Mouse (Mus musculus): ENCODE results near the gene Sirt6. TPM values are rescaled to one million over a fixed set of nuclear protein-coding genes. Genes with fewer than 3 reads are reported as not detected.
A peak's percentile ranks its signal among the peaks of the same experiment; 100 is the strongest.

Gene Sirt6
- polyA plus RNA-seq, 1 experiment from 2014 or later: 30.7 TPM

DNA sequence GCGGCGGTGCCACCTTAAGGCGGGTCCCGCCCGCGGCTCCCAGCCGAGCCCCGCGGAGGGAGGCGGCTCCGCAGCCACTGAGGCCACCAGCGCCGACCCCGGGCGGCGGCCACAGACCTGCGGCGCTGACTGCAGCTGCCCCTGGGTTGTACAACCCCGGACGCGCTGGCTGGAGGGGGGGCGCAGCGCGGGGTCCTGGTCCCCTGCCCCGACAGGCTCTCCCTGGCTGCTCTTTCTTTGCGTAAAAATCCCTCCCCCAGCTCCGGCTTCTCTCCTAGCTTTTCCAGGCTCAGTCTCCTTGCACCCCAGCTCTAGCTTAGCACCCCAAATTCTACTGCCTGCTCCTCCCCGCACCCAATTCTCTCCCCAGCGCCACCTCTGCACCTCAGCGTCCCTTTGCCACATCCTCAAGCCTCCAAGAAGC is 52.4 kb downstream of the Sirt6 start:
- DNase-seq (ENCODE audit: low spot score): no peak
- H3K36me3 ChIP-seq: peaks cover 13% of the 10 kb centered on the region; the same call in 1 of the 2 replicates
- no peaks in the 10 kb centered on the region for H3K9me3 ChIP-seq
- H3K4me3 ChIP-seq: peak overlapping the region; percentile 72
- WGBS: under 1% methylated on average over 30 of the region's 30 CpGs
- peak overlapping the region; percentile 85 for H3K27ac ChIP-seq
- peaks cover 61% of the 10 kb centered on the region for H3K4me1 ChIP-seq
- peaks cover 69% of the 10 kb centered on the region for H3K27me3 ChIP-seq (ENCODE audit: insufficient read depth, poor library complexity, severe bottlenecking)

DNA sequence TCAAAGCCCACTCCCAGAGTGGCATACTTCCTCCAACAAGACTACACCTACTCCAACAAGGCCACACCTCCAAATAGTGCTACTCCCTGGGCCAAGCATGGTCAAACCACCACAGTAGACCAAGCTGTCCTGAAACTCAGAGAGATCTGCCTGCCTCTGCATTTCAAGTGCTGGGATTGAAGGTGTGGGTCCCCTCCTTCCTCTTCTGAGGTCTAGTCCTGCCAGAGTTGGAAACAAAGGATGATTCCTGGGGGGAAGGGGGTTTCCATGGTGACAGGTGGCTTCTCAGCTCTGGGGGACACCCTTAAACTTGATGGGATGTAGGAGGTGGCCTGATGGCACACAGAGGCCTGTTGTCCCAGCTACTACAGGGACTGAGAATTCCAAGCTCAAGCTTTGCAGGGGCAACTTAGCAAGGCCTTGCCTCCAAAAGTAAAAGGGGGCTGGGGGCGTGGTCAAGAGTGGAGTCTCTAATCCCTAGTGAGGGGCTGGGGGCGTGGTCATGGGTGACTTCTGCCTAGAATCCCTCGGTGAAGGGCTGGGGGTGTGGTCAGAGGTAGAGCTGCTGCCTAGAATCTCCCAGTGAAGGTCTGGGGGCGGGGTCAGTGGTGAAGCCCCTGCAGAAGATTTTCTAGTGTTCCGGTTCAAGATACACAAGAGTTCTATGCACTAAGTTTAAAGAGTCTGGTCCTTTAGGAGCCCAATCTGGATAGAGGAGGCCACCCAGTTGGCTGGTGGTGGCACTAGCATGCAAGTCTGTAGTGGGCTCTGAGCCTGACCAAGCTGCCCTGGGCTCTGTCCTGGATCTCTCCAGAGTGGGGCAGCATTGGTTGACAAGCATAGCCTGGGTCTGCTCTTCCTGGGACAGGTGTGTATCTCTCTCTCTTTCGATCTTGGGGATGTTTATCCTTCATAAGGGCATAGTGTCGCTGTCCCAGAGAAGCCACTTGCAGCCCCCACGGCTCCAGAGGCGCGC is 53.2 kb downstream of the Sirt6 start, which contains the start of gene Tle2:
TSS of gene Tle2 (plus strand) at position 481 of the 976 bp plus-strand sequence.
- Histone ChIP-seq H3K27me3 (ENCODE audit: insufficient read depth, poor library complexity, severe bottlenecking) (peaks cover 60% of the 10 kb centered on the region), H3K27ac (peak within 1 kb of the TSS; percentile 85), H3K36me3 (peaks cover 13% of the 10 kb centered on the region; the same call in 1 of the 2 replicates), H3K9me3 (no peaks in the 10 kb centered on the region), H3K4me3 (peak within 1 kb of the TSS; percentile 72), H3K4me1 (peaks cover 66% of the 10 kb centered on the region)
- WGBS: 18% methylated on average over 10 of the region's 10 CpGs
- no peak for DNase-seq (ENCODE audit: low spot score)

DNA sequence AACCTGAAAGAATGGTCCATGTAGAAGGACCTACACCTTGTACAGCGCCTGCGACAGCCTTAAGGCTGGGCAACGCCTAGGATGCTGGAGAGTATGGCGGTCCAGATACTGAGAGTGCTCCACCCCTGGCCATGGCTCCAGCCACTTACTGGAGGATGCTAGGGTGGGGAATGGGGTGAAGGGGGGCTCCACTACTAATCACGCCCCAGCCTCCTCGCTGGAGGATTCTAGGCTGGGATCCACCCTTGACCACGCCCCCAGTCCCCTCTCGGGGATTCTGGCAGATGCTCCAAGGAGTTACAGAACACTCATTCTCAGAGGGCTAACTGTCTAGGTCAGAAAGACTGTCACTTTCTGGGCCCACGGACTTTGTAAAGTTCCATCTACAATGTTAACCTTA is 54.6 kb downstream of the Sirt6 start:
- 15% methylated on average over 9 of the region's 9 CpGs for WGBS
- peaks cover 54% of the 10 kb centered on the region for H3K27me3 ChIP-seq (ENCODE audit: insufficient read depth, poor library complexity, severe bottlenecking)
- H3K4me3 ChIP-seq: peak overlapping the region; percentile 22; the same call in 1 of the 2 replicates
- H3K4me1 ChIP-seq: peaks cover 80% of the 10 kb centered on the region
- H3K27ac ChIP-seq: 0 out of 2 replicates have a peak overlapping the region, but pooled peaks have one; percentile 43
- peaks cover 12% of the 10 kb centered on the region; the same call in 1 of the 2 replicates for H3K36me3 ChIP-seq
- no peak for DNase-seq (ENCODE audit: low spot score)
- no peaks in the 10 kb centered on the region for H3K9me3 ChIP-seq

DNA sequence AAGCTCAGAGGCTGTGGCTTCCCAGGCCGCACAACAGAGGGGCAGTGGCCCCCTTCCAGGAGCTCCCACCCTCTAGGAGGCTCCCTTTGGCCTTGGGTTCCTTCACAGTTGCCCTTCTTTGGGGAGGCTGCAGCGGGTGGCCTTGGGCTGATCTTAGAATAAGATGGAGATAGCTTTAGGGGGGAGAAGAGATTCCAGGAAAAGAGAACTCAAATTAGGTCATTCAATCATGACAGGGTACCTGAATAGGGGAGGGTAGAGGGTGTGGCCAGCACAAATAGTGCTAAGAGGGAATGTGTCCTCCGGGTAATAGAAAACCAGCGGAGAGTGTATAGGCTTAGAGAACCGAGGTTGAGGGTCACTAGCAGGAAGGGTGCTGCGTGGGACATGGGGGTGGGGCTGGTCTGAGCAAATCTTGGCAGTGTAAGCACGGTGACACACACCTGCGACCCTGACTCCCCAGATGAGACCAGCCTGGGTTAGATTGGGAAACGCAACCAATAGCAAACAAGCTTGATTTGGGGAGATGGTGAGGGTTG is 55.4 kb downstream of the Sirt6 start:
- Histone ChIP-seq H3K27ac (peak overlapping the region; percentile 90), H3K36me3 (peaks cover 5% of the 10 kb centered on the region), H3K4me3 (peak overlapping the region; percentile 62), H3K9me3 (no peaks in the 10 kb centered on the region), H3K27me3 (ENCODE audit: insufficient read depth, poor library complexity, severe bottlenecking) (peaks cover 56% of the 10 kb centered on the region), H3K4me1 (peaks cover 83% of the 10 kb centered on the region)
- WGBS: 5% methylated on average over 9 of the region's 9 CpGs
- DNase-seq (ENCODE audit: low spot score): no peak

Other genes with a start within 250 kb of the Sirt6 start
- 105 and 117 TPM in 2 replicates for gene Fzr1, start 249.3 kb downstream of the Sirt6 start, polyA plus RNA-seq (2016; fragmentation: Nextera tagmentation; extraction: Ambion mirVana)
- 100 and 105 TPM in 2 replicates for gene Dohh, start 243.4 kb downstream of the Sirt6 start, polyA plus RNA-seq (2016; fragmentation: Nextera tagmentation; extraction: Ambion mirVana)
- 2.2 and 3.1 TPM in 2 replicates for gene Gm48551, start 243.3 kb downstream of the Sirt6 start, polyA plus RNA-seq (2016; fragmentation: Nextera tagmentation; extraction: Ambion mirVana)
- gene Gm48552, start 238.8 kb downstream of the Sirt6 start, polyA plus RNA-seq (2016; fragmentation: Nextera tagmentation; extraction: Ambion mirVana): 1.1 and 1.7 TPM in 2 replicates
- 3.4 and 4.0 TPM in 2 replicates for gene Smim24, start 234.7 kb downstream of the Sirt6 start, polyA plus RNA-seq (2016; fragmentation: Nextera tagmentation; extraction: Ambion mirVana)
- gene Nfic, start 172.2 kb downstream of the Sirt6 start, polyA plus RNA-seq (2016; fragmentation: Nextera tagmentation; extraction: Ambion mirVana): 23.0 and 24.3 TPM in 2 replicates
- 0.10 and 0.18 TPM in 2 replicates for gene Celf5, start 145.1 kb downstream of the Sirt6 start, polyA plus RNA-seq (2016; fragmentation: Nextera tagmentation; extraction: Ambion mirVana)
- gene Ncln, start 131.4 kb downstream of the Sirt6 start, polyA plus RNA-seq (2016; fragmentation: Nextera tagmentation; extraction: Ambion mirVana): 75.3 and 86.1 TPM in 2 replicates
- 0.46 and 0.83 TPM in 2 replicates for gene S1pr4, start 127.7 kb downstream of the Sirt6 start, polyA plus RNA-seq (2016; fragmentation: Nextera tagmentation; extraction: Ambion mirVana)
- 2.8 and 4.8 TPM in 2 replicates for gene Gna15, start 103.6 kb downstream of the Sirt6 start, polyA plus RNA-seq (2016; fragmentation: Nextera tagmentation; extraction: Ambion mirVana)
- gene Gna11, start 82.6 kb downstream of the Sirt6 start, polyA plus RNA-seq (2016; fragmentation: Nextera tagmentation; extraction: Ambion mirVana): 73.2 and 79.1 TPM in 2 replicates
- 467 and 523 TPM in 2 replicates for gene Aes, start 68.3 kb downstream of the Sirt6 start, polyA plus RNA-seq (2016; fragmentation: Nextera tagmentation; extraction: Ambion mirVana)
- gene Tle2, start 53.2 kb downstream of the Sirt6 start, polyA plus RNA-seq (2016; fragmentation: Nextera tagmentation; extraction: Ambion mirVana): 17.4 and 18.3 TPM in 2 replicates
- 29.0 and 33.9 TPM in 2 replicates for gene Tle6, start 26.7 kb downstream of the Sirt6 start, polyA plus RNA-seq (2016; fragmentation: Nextera tagmentation; extraction: Ambion mirVana)
- 0.95 and 1.4 TPM in 2 replicates for gene BC025920, start 21.5 kb downstream of the Sirt6 start, polyA plus RNA-seq (2016; fragmentation: Nextera tagmentation; extraction: Ambion mirVana)
- gene Ankrd24, start 743 bp upstream of the Sirt6 start, polyA plus RNA-seq (2016; fragmentation: Nextera tagmentation; extraction: Ambion mirVana): 9.6 and 12.8 TPM in 2 replicates
- gene Gm10778, start 21.3 kb upstream of the Sirt6 start, polyA plus RNA-seq (2016; fragmentation: Nextera tagmentation; extraction: Ambion mirVana): 4.0 and 4.1 TPM in 2 replicates
- 11.2 and 12.6 TPM in 2 replicates for gene Zfp433, start 77.0 kb upstream of the Sirt6 start, polyA plus RNA-seq (2016; fragmentation: Nextera tagmentation; extraction: Ambion mirVana)
- 5.2 and 7.4 TPM in 2 replicates for gene Gm3055, start 143.4 kb upstream of the Sirt6 start, polyA plus RNA-seq (2016; fragmentation: Nextera tagmentation; extraction: Ambion mirVana)
- gene Gm4767, start 184.4 kb upstream of the Sirt6 start, polyA plus RNA-seq (2016; fragmentation: Nextera tagmentation; extraction: Ambion mirVana): 2.6 and 3.4 TPM in 2 replicates
- 6.3 and 8.2 TPM in 2 replicates for gene Gm32687, start 236.1 kb upstream of the Sirt6 start, polyA plus RNA-seq (2016; fragmentation: Nextera tagmentation; extraction: Ambion mirVana)

Data from heart, embryonic 10.5 days (tissue).